8 mouse cellular contexts compared by ENCODE assay signal in genomic region chr16:43979010-43979327, GRCm38 (mm10). TPM values are rescaled to one million over a fixed set of nuclear protein-coding genes. Genes with fewer than 3 reads are reported as not detected.
DNase-seq lines count a peak whose midpoint lies in the region; ATAC-seq and TF ChIP-seq lines count a peak whose summit lies in the region.

No protein-coding gene starts in this region.

- H3K4me2 ChIP-seq in heart, embryonic 12.5 days, result peak overlapping the region; percentile 100
- H3K4me2 ChIP-seq in forebrain, embryonic 16.5 days (ENCODE audit: low read length), result peak overlapping the region; percentile 99
- H3K4me2 ChIP-seq in liver, embryonic 16.5 days (ENCODE audit: low read depth, low read length), result peak overlapping the region; percentile 88

- WGBS in heart, embryonic 12.5 days, result 23% methylated on average over 7 of the region's 7 CpGs
- 17% methylated on average over 7 of the region's 7 CpGs for WGBS in forebrain, embryonic 16.5 days
- 18% methylated on average over 7 of the region's 7 CpGs for WGBS in liver, embryonic 16.5 days (ENCODE audit: insufficient replicate concordance)

- in situ Hi-C loops in ES-E14 (cut with MboI; ENCODE audit: low sequenced_read_pairs in 2 of 2, unreplicated experiment in 2 of 2), result no loop called here

- H3K27me3 ChIP-seq in heart, embryonic 12.5 days (replicated peaks), result peaks cover 15% of the 10 kb centered on the region
- H3K27me3 ChIP-seq in forebrain, embryonic 16.5 days (replicated peaks; ENCODE audit: control insufficient read depth, insufficient read depth, low read length), result no peaks in the 10 kb centered on the region
- H3K27me3 ChIP-seq in liver, embryonic 16.5 days (ENCODE audit: control insufficient read depth, insufficient read depth, low read depth, low read length), result peaks cover 14% of the 10 kb centered on the region

- peaks cover 9% of the 10 kb centered on the region for H3K4me1 ChIP-seq in heart, embryonic 12.5 days (replicated peaks)
- H3K4me1 ChIP-seq in ES-E14 (ENCODE audit: control insufficient read depth in 2 of 2, insufficient read depth in 2 of 2, low read length in 2 of 2, poor library complexity in 1 of 2), result peaks cover 0 to 2% of the 10 kb centered on the region in 2 experiments; a peak in 2 of 4 replicates
- H3K4me1 ChIP-seq in forebrain, embryonic 16.5 days (replicated peaks; ENCODE audit: control insufficient read depth, insufficient read depth, low read length), result peaks cover 2% of the 10 kb centered on the region; the same call in 1 of the 2 replicates
- H3K4me1 ChIP-seq in liver, embryonic 16.5 days (ENCODE audit: control insufficient read depth, low read depth, low read length), result peaks cover 4% of the 10 kb centered on the region

- no peak for DNase-seq in heart, postnatal 4 days
- no peak for DNase-seq in ES-E14 (ENCODE audit: low read depth, low spot score)
- DNase-seq in urinary bladder, postnatal 25 days (ENCODE audit: low spot score), result no peak
- no peak for DNase-seq in cerebellum, adult 18-20 months
- DNase-seq in thymus, postnatal 36 days, result no peak

- ATAC-seq in heart, embryonic 12.5 days (ENCODE audit: insufficient number of reproducible peaks, low FRiP score), result no peak
- no peak; the same call in 1 of the 2 replicates for ATAC-seq in forebrain, embryonic 16.5 days
- ATAC-seq in liver, embryonic 16.5 days (ENCODE audit: low read depth), result no peak

- peak overlapping the region; percentile 67 for H3K9ac ChIP-seq in heart, embryonic 12.5 days
- H3K9ac ChIP-seq in ES-E14 (ENCODE audit: insufficient read depth, low read depth, low read length, poor library complexity, severe bottlenecking), result no peak overlapping the region
- peak overlapping the region; percentile 76 for H3K9ac ChIP-seq in forebrain, embryonic 16.5 days (replicated peaks; ENCODE audit: low read depth, low read length)
- no peak overlapping the region for H3K9ac ChIP-seq in liver, embryonic 16.5 days (ENCODE audit: low read depth, low read length)

- H3K36me3 ChIP-seq in heart, embryonic 12.5 days, result no peaks in the 10 kb centered on the region
- H3K36me3 ChIP-seq in ES-E14 (ENCODE audit: control insufficient read depth, insufficient read depth, low read length, poor library complexity, severe bottlenecking), result no peaks in the 10 kb centered on the region
- no peaks in the 10 kb centered on the region for H3K36me3 ChIP-seq in forebrain, embryonic 16.5 days (ENCODE audit: control insufficient read depth, insufficient read depth)
- H3K36me3 ChIP-seq in liver, embryonic 16.5 days (ENCODE audit: control insufficient read depth, insufficient read depth), result no peaks in the 10 kb centered on the region

- H3K27ac ChIP-seq in heart, embryonic 12.5 days (ENCODE audit: poor library complexity, severe bottlenecking), result no peak overlapping the region
- H3K27ac ChIP-seq in ES-E14 (ENCODE audit: insufficient read depth, low read depth, low read length, poor library complexity, severe bottlenecking), result no peak overlapping the region
- no peak overlapping the region for H3K27ac ChIP-seq in forebrain, embryonic 16.5 days (ENCODE audit: low read length)
- no peak overlapping the region for H3K27ac ChIP-seq in liver, embryonic 16.5 days (ENCODE audit: low read length)

- H3K4me3 ChIP-seq in heart, embryonic 12.5 days, result peak overlapping the region; percentile 69
- H3K4me3 ChIP-seq in ES-E14 (ENCODE audit: insufficient read depth in 1 of 2, low read depth in 1 of 2, low read length in 2 of 2, poor library complexity in 1 of 2, severe bottlenecking in 1 of 2), result peak overlapping the region; percentile 73 to 76
- peak overlapping the region; percentile 85 for H3K4me3 ChIP-seq in forebrain, embryonic 16.5 days (replicated peaks; ENCODE audit: low read length)
- H3K4me3 ChIP-seq in liver, embryonic 16.5 days (ENCODE audit: low read depth, low read length), result peak overlapping the region; percentile 69

- H3K9me3 ChIP-seq in heart, embryonic 12.5 days (replicated peaks), result no peaks in the 10 kb centered on the region
- H3K9me3 ChIP-seq in ES-E14 (ENCODE audit: control insufficient read depth, insufficient read depth, low read depth, low read length), result no peaks in the 10 kb centered on the region
- no peaks in the 10 kb centered on the region for H3K9me3 ChIP-seq in forebrain, embryonic 16.5 days (ENCODE audit: control insufficient read depth, low read length)
- no peaks in the 10 kb centered on the region for H3K9me3 ChIP-seq in liver, embryonic 16.5 days (replicated peaks; ENCODE audit: control insufficient read depth, low read length)

TF ChIP-seq in ES-E14, 5 proteins besides CTCF, POLR2A, EP300 and RAD21:
- TF ChIP-seq MAFK (IDR thresholded peaks at IDR 0.05; ENCODE audit: insufficient read depth, low read depth, low read length) (no peak), ZNF384 (IDR thresholded peaks at IDR 0.05; ENCODE audit: low read depth, low read length) (no peak), ZC3H11A (IDR thresholded peaks at IDR 0.05; ENCODE audit: borderline replicate concordance, low read depth, low read length) (no peak), CHD2 (IDR thresholded peaks at IDR 0.05; ENCODE audit: low read depth, low read length) (no peak), HCFC1 (IDR thresholded peaks at IDR 0.05; ENCODE audit: borderline replicate concordance, insufficient read depth, low read length) (no peak)

RNA-seq across cellular contexts. Expression of gene Zdhhc23, which starts 0.6 kb away (rescaled TPM):
- 1.8 and 2.2 TPM in 2 replicates for polyA plus RNA-seq in heart, embryonic 12.5 days (2016; fragmentation: Nextera tagmentation; extraction: Ambion mirVana)
- total RNA-seq in heart, postnatal 4 days (2021), result 1 to 10 TPM; 1.8 to 2.2 TPM
- total RNA-seq in ES-E14 (2012; rRNA removed), result 3.3 and 3.7 TPM in 2 replicates
- 4.6 and 4.7 TPM in 2 replicates for polyA plus RNA-seq in forebrain, embryonic 16.5 days (2015; fragmentation: Nextera tagmentation; extraction: Ambion mirVana)
- 0.31 and 0.34 TPM in 2 replicates for polyA plus RNA-seq in liver, embryonic 16.5 days (2015; fragmentation: Nextera tagmentation; extraction: Ambion mirVana)

RNA-seq across cellular contexts. Expression of gene Qtrt2, which starts 52.4 kb away (rescaled TPM):
- 16.6 and 17.9 TPM in 2 replicates for polyA plus RNA-seq in heart, embryonic 12.5 days (2016; fragmentation: Nextera tagmentation; extraction: Ambion mirVana)
- total RNA-seq in heart, postnatal 4 days (2021), result 10 to 100 TPM; 23.2 to 29.8 TPM
- 57.7 and 63.4 TPM in 2 replicates for total RNA-seq in ES-E14 (2012; rRNA removed)
- polyA plus RNA-seq in forebrain, embryonic 16.5 days (2015; fragmentation: Nextera tagmentation; extraction: Ambion mirVana), result 23.6 and 29.5 TPM in 2 replicates
- 4.6 and 5.0 TPM in 2 replicates for polyA plus RNA-seq in liver, embryonic 16.5 days (2015; fragmentation: Nextera tagmentation; extraction: Ambion mirVana)

Comparison
In these comparisons a context has a peak if more than half of its experiments do, and no peak if none do; other contexts are left out.
1. H3K9ac ChIP-seq: peak in heart, embryonic 12.5 days (single experiment) and forebrain, embryonic 16.5 days (single experiment); none in ES-E14 (single experiment) and liver, embryonic 16.5 days (single experiment).
2. Peak in every context shown above with its lines, with median percentiles within 50 percentile points of each other: H3K4me2 ChIP-seq and H3K4me3 ChIP-seq.